Mouse (Mus musculus): ENCODE results near the gene Ttc4.

DNA sequence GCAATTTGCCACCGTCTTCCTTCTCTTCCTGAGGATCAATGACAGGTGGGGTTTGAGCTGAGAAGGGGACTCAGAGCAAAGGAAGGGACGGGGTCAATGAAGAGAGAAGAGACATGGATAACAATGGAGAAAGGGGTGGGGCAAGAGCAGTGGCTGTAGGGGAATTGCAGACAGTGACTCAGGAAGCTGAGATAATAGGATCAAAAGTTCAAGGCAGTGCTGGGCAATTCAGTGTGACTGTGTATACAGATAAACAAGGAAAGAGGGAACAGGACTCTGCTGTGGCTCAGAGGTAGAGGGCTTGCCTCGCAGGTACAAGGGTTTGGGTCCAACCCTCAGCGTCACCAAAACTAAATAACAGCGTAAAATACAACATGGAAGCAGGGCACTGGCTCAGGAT is 29.2 kb upstream of the Ttc4 start:
- TF ChIP-seq TCF12 (IDR thresholded peaks at IDR 0.05; ENCODE audit: low read depth, low read length) (no peak), POLR2A (IDR thresholded peaks at IDR 0.05; ENCODE audit: control insufficient read depth in 1 of 2, insufficient read depth in 1 of 2, low read depth in 1 of 2, low read length in 2 of 2, poor library complexity in 1 of 2) (no peak), CTCF (IDR thresholded peaks at IDR 0.05 in 2 of 3, conservative IDR thresholded peaks at IDR 0.05 in 1 of 3; ENCODE audit: control insufficient read depth in 1 of 3, insufficient read depth in 1 of 3, low read depth in 2 of 3, low read length in 3 of 3, poor library complexity in 1 of 3, severe bottlenecking in 1 of 3) (no peak), TAL1 (IDR thresholded peaks at IDR 0.05; ENCODE audit: low read length) (no peak), POLR2AphosphoS2 (IDR thresholded peaks at IDR 0.05; ENCODE audit: low read length) (no peak), CHD2 (IDR thresholded peaks at IDR 0.05; ENCODE audit: low read length) (no peak), POLR2AphosphoS5 (IDR thresholded peaks at IDR 0.05; ENCODE audit: borderline replicate concordance, low read depth, low read length) (no peak), ZMIZ1 (IDR thresholded peaks at IDR 0.05; ENCODE audit: low read depth, low read length) (no peak)
